Mouse (Mus musculus) intestine, postnatal 0 days (tissue): ENCODE measurements at regions not wholly inside any gene's neighbourhood (a gene's known extent, or its start where the extent isn't known, plus 50 kb on each side); places are given as distances from the start of the nearest gene placed in this dataset.
"Not testable (repeated sequence)": the region's sequence is repeated elsewhere in the genome, so short reads cannot be mapped to it uniquely, and the experiment has no call there.

Experiments
- ATAC-seq: fragments of 200-750 bp; cut with Nextera tagmentation; 2 replicates; pipeline ENCODE4 v1.8.0; 2017; ENCODE audit warnings: mild to moderate bottlenecking, moderate TSS enrichment, moderate library complexity
- H3K27ac ChIP-seq: fragments of 300-500 bp; sonication (generic); 2 replicates; pipeline ENCODE4 v1.5.1; 2014; ENCODE audit warnings: mild to moderate bottlenecking, low read depth, low read length, moderate library complexity
- H3K27me3 ChIP-seq: fragments of 300-500 bp; sonication (generic); replicated peaks from 2 replicates; pipeline ENCODE4 v1.6.1; 2014; ENCODE audit warnings: low read length, mixed read lengths; ENCODE audit not compliant: control insufficient read depth, insufficient read depth
- H3K36me3 ChIP-seq: fragments of 300-500 bp; sonication (generic); 2 replicates; pipeline ENCODE4 v1.6.1; 2014; ENCODE audit warnings: mild to moderate bottlenecking, moderate library complexity; ENCODE audit not compliant: control insufficient read depth, insufficient read depth
- H3K4me1 ChIP-seq: fragments of 300-500 bp; sonication (generic); replicated peaks from 2 replicates; pipeline ENCODE4 v1.6.1; 2014; ENCODE audit warnings: antibody characterized with exemption, low read length, mixed read lengths; ENCODE audit not compliant: control insufficient read depth, insufficient read depth
- H3K4me2 ChIP-seq: fragments of 300-500 bp; sonication (generic); replicated peaks from 2 replicates; pipeline ENCODE4 v1.6.1; 2014; ENCODE audit warnings: low read depth, mild to moderate bottlenecking, moderate library complexity
- H3K4me3 ChIP-seq: fragments of 300-500 bp; sonication (generic); 2 replicates; pipeline ENCODE4 v1.5.1; 2014; ENCODE audit warnings: low read depth, low read length
- H3K9ac ChIP-seq: fragments of 300-500 bp; sonication (generic); 2 replicates; pipeline ENCODE4 v1.6.1; 2014; ENCODE audit warnings: mild to moderate bottlenecking, low read depth, low read length
- H3K9me3 ChIP-seq: fragments of 300-500 bp; sonication (generic); 2 replicates; pipeline ENCODE4 v1.6.1; 2016; ENCODE audit warnings: mixed run types; ENCODE audit not compliant: control insufficient read depth
- CTCF ChIP-seq: sonication (generic); IDR thresholded peaks from 2 replicates; pipeline ENCODE4 v1.5.1; 2016; ENCODE audit warnings: low read depth, mild to moderate bottlenecking, control low read depth, antibody characterized with exemption, moderate library complexity
- WGBS: fragments of 180-500 bp; shearing (Covaris S2); extraction: QIAGEN DNeasy Blood & Tissue Kit; methylation state at CpG from one replicate; pipeline ENCODE4 v1.1.7; 2014; 5-methylcytosine and 5-hydroxymethylcytosine counted together

GRCm38 (mm10) chr12:15455744-15456143 is 361.0 kb downstream of the Trib2 start:
- no peaks in the 10 kb centered on the region for H3K36me3 ChIP-seq
- no peak overlapping the region for H3K4me3 ChIP-seq
- no peak overlapping the region for H3K9ac ChIP-seq
- no peak for ATAC-seq
- 93% methylated on average over 2 of the region's 2 CpGs for WGBS
- no peak overlapping the region for H3K4me2 ChIP-seq
- no peak for TF ChIP-seq CTCF
- H3K27ac ChIP-seq = no peak overlapping the region
- no peaks in the 10 kb centered on the region for H3K4me1 ChIP-seq
- H3K27me3 ChIP-seq = no peaks in the 10 kb centered on the region
- H3K9me3 ChIP-seq = no peaks in the 10 kb centered on the region

- H3K4me2 ChIP-seq = no peak overlapping the region
- H3K4me3 ChIP-seq = no peak overlapping the region
- no peak for TF ChIP-seq CTCF
- H3K9me3 ChIP-seq = no peaks in the 10 kb centered on the region
- H3K36me3 ChIP-seq = no peaks in the 10 kb centered on the region
- H3K27me3 ChIP-seq = no peaks in the 10 kb centered on the region
- H3K9ac ChIP-seq = no peak overlapping the region
- ATAC-seq = no peak
- H3K4me1 ChIP-seq = no peaks in the 10 kb centered on the region
- WGBS = 70% methylated on average over 4 of the region's 4 CpGs
- no peak overlapping the region for H3K27ac ChIP-seq
These were observed 367.2 kb downstream of the Trib2 start for GRCm38 (mm10) chr12:15449484-15449883.

- Histone ChIP-seq H3K4me3 (no peak overlapping the region), H3K27ac (no peak overlapping the region), H3K27me3 (no peaks in the 10 kb centered on the region), H3K4me2 (no peak overlapping the region), H3K9ac (no peak overlapping the region), H3K36me3 (no peaks in the 10 kb centered on the region), H3K9me3 (no peaks in the 10 kb centered on the region), H3K4me1 (no peaks in the 10 kb centered on the region)
- no peak for ATAC-seq
- peak; percentile 62 for TF ChIP-seq CTCF
- WGBS = 12% methylated on average over 4 of the region's 4 CpGs
These were observed 400.4 kb downstream of the Trib2 start for GRCm38 (mm10) chr12:15416180-15416766.

- WGBS = 66% methylated on average over 3 of the region's 3 CpGs
- H3K9ac ChIP-seq = no peak overlapping the region
- no peak for ATAC-seq
- no peak overlapping the region for H3K4me3 ChIP-seq
- H3K27me3 ChIP-seq = no peaks in the 10 kb centered on the region
- H3K4me1 ChIP-seq = no peaks in the 10 kb centered on the region
- H3K27ac ChIP-seq = no peak overlapping the region
- no peaks in the 10 kb centered on the region for H3K36me3 ChIP-seq
- no peak for TF ChIP-seq CTCF
- no peak overlapping the region for H3K4me2 ChIP-seq
- H3K9me3 ChIP-seq = no peaks in the 10 kb centered on the region
These were observed 406.3 kb downstream of the Trib2 start for GRCm38 (mm10) chr12:15410419-15410818.

GRCm38 (mm10) chr12:15407577-15407976 is 409.1 kb downstream of the Trib2 start:
- not testable (repeated sequence) for H3K27ac ChIP-seq, ATAC-seq, H3K9me3 ChIP-seq, H3K4me3 ChIP-seq, H3K36me3 ChIP-seq, H3K4me1 ChIP-seq, H3K4me2 ChIP-seq, H3K27me3 ChIP-seq, H3K9ac ChIP-seq
- 84% methylated on average over 3 of the region's 3 CpGs for WGBS

- Histone ChIP-seq H3K4me1 (no peaks in the 10 kb centered on the region), H3K4me3 (no peak overlapping the region), H3K27me3 (no peaks in the 10 kb centered on the region), H3K9ac (no peak overlapping the region), H3K9me3 (no peaks in the 10 kb centered on the region), H3K36me3 (no peaks in the 10 kb centered on the region), H3K27ac (no peak overlapping the region), H3K4me2 (no peak overlapping the region)
- WGBS = 67% methylated on average over 3 of the region's 3 CpGs
- TF ChIP-seq CTCF = no peak
- no peak for ATAC-seq
These were observed 424.1 kb downstream of the Trib2 start for GRCm38 (mm10) chr12:15392641-15393040.

- TF ChIP-seq CTCF = no peak
- Histone ChIP-seq H3K27me3 (no peaks in the 10 kb centered on the region), H3K27ac (no peak overlapping the region), H3K4me3 (no peak overlapping the region), H3K4me1 (no peaks in the 10 kb centered on the region), H3K9ac (no peak overlapping the region), H3K9me3 (no peaks in the 10 kb centered on the region), H3K36me3 (no peaks in the 10 kb centered on the region), H3K4me2 (no peak overlapping the region)
- WGBS = 84% methylated on average over 1 of the region's 1 CpGs
- no peak for ATAC-seq
These were observed 428.1 kb downstream of the Trib2 start for GRCm38 (mm10) chr12:15388574-15388973.
